Mouse (Mus musculus) CD4-positive, CD25-positive, alpha-beta regulatory T cell, adult 4 months (primary cell): ENCODE data around the gene Sbk3. TPM values are rescaled to one million over a fixed set of nuclear protein-coding genes. Genes with fewer than 3 reads are reported as not detected.
A peak's percentile ranks its signal among the peaks of the same experiment; 100 is the strongest.

ENCODE experiments used
- ATAC-seq: one replicate; pipeline ENCODE4 v1.8.0; 2017
- polyA plus RNA-seq, 2 experiments: library from polyadenylated mRNA; unstranded; fragments of 100-300 nt; shearing (Covaris generic); gene quantifications; one replicate each; pipeline ENCODE4 v1.2.1; 2017

The Sbk3 gene
- polyA plus RNA-seq, 2 experiments from 2014 or later: not detected

DNA sequence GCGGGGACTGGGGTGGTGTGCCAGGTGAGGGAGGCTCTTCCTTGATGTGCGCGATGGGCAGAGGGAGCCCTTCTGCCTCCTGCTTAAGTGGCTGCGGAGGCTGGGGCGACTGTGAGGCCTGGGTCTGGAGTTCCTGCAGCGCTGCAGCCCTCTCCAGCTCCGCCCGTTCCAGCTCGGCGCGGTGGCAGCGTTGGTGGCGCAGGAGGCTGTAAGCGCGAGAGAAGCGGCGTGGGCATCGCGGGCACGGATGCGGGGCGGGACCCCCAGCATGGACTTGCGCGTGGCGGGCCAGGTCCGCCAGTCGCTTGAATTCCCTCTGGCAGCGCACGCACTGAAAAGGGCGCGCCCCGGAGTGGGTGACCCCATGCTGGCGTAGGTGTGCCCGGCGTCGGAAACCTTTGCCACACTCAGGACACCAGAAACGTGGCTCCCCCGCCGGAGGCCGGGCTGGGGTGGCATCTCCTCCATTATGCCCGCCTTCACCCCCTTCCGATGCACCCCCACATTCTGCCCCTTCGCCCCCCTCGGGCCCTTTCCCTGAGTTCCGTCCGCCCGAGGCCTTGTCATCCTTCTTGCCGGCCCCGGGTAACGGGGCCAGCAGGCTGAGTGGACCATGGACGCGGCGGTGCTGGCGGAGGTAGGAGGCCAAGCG is 22.5 kb upstream of the Sbk3 start:
- ATAC-seq: no peak

DNA sequence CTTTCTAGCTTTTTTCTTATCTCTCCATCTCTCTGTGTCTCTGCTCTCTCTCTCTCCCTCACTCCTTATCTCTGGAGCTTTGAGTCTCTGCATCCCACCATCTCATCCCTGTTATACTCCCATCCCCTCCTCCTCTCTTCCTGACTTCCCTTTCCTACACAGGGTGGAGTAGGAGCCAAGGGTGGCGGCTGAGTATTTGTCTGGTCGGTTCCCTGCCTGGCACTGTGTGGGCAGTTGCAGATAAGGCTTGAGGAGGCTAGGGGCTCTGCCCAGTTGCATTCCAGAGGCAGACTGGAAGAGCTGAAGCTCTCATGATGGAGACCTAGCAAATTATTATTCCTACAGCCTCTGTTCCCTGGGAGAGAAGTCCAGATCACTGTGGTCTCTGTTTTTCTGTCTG is 17.3 kb upstream of the Sbk3 start:
- no peak for ATAC-seq

DNA sequence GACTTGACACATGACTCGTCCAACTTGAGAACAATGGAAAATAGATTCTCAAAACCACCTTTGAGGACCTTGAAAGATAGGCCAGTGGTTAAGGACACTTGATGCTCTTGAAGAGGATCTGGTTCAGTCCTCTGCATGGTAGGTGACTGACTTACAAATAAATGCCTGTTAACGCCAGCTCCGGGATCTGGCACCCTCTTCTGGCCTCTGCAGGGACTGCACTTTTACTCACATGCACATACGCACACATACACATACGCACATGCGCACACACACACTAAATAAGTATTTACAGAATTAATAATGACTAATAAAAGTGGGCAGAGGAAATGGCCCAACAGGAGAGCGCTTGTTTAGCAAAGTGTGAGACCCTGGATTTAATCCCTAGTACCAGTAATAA is 5.9 kb upstream of the Sbk3 start:
- ATAC-seq: no peak

DNA sequence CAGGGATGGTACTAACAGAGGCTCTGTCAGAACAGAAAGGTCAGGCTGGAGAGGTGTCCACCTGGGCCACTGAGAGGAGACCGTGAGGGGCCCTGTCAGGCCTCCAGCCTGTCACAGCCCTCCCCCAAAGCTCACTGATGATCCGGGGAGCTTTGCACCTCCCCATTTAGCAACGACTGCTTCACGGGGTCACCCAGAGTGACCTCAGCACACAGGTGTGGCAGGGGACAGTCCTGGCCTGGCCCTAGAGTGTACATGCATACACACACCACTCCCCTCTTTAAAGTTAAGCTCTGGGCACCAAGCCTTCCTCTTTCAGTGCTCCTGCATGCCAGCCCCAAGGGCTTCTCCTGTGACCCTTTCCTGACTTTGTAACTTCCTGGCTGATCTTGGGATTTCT is 4.5 kb upstream of the Sbk3 start:
- ATAC-seq: no peak

DNA sequence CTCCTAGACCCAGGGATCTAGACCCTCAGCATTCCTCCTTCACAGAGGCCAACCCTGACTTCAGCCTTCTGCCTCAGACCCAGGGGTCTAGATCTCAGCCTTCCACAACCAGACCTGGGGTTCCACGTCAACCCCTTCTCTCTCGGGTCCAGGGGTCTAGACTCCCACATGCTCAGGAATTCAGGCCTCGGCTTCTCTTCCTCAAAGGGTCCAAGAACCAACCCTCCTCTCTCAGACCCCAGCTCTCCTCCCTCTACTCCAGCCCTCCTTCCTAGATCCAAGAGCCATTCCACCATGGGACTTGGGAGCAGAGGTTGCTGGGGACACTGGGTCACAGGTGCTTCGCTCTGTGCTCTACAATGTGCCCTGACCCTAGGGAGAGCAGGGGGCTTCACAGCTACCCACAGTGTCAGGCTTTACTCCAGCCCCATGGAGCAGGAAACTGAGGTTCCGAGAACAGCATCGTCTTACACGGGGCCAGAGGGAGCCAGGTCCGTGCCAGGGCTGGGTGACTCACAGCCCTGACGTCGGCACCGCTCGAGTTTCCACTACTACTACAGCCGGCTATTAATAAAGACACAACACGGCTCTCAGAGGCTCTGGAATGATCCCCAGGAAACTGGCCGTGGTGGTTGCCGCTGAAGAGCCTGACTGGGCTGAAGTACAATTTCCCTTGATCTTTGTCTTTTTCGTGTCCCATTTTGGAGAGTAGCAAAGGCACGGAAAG is 1.5 kb upstream of the Sbk3 start:
- ATAC-seq: peak; percentile 26

DNA sequence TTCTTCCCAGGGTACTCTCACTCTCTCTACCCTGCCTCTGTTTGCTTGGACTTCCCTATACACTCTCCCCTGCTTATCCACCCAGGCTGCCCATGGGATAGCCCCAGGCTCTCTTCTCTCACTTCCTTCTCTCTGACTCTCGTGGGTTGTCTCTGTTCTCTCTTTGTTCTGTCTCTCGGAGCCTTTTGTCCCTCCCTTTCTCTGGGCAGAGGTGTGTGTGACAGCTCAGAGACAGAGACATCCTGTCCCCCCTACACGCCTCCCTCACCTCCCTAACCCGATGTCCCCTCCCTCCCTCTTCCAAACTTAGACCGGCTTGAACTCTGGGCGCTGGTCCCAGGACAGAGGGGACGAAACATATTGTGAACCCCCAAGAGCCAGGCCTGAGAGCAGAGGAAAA is 742 bp upstream of the Sbk3 start:
- no peak for ATAC-seq

DNA sequence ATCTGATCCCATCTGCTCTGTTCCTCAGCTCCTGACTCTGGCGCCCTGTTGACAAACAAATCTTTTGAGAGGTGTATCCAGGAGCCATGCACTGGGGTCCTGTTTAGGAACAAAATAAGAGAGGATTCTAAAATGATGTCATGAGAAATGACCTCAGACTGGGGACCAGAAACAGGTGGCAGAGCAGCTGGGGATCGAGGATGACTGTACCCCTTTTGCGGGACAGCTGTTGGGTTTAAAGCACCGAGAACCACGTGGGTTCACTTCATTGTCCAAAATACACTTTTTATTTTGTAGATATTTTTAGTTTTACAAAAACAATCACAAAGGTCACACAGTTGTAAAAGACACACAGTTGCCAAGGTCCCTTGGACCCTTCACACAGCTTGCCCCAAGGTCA is 6.0 kb downstream of the Sbk3 start:
- no peak for ATAC-seq

DNA sequence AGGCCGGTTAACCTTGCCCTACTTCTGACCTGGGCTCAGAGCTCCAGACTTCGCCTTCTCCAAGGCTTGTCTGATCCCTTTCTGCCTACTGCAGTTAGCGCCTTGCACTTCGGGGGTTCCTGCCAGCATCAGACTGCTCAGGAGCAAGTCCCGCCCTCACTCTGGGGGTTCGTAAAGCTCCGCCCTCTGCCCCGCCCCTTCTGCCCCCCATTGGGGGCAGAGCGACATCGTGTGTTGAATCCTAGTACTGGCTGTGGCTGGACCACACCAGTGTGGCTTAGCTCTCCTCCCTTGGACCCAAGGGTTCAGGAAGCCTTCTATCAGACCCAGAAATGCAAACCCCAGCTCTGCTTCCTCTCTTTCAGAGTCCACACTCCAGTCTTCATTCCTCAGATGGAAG is 6.7 kb downstream of the Sbk3 start, which contains the start of gene Sbk2:
Gene Sbk2, minus strand, starts transcription at position 135 of the 400 bp plus-strand sequence.
- ATAC-seq: peak; percentile 96

DNA sequence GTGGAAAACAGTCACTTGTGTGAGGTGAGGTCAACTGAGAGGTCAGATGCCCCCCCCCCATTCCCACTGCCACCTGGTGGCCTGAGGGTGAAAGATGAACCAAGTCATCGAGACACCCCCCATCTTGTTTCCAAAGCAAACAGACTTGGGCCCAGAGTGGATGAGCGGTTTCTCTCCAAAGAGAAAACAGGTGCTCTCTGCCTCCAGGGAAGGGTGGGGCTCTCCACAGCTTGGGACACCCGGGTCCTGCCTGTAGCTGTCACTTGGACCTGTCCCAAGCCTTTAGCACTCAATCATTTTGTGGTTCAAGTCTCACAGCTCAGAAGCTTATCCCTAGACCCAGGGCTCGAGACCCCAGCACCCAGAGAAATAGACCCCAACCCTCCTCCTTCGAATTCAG is 7.4 kb downstream of the Sbk3 start:
- no peak for ATAC-seq

DNA sequence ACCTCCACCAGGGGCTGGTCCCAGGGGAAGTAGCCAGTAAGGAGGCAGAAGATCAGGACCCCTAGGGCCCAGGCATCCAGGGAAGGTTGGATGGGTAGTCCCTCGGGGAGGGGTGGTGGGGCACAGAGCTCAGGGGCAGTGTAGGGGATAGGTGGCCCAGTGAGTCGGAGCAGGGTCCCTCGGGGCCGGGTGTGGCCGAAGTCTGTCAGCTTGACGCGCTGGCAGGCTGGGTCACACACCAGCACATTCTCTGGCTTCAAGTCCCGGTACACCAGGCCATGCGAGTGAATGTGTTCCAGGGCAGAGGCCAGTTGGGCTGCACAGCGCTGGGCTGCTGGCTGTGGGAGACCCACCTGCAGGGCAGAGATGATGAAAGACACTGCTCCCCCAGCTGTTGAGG is 13.6 kb downstream of the Sbk3 start:
- ATAC-seq: no peak

DNA sequence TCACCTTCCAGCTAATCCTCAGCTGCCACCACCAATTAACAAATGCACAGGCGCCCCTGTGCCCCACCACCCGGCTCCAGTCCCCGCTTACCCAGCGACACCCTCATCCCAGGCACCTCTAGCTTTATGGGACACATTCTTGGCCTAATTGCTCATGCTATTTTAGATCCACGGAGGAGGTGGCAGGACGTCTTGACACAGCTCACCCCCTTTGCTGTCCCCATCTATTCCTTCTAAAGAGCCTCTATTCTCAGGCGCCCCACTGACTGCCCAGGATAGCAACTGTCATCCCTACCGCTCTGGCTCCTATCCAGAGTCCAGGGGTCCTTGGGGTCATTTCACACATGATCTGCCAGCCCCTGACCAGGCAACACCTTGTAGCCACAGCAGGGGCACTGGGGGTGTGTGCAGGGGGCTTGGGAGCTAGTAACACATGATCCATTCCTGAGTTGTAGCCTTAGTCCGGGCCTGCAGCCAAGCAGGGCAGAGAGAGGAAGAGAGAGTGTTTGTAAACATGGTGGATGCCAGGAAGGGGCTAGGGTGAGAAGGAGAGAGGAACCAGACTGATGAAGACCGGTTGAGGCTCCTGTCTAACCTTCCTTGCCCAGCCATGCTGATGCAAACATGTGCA is 17.0 kb downstream of the Sbk3 start:
- ATAC-seq: no peak

DNA sequence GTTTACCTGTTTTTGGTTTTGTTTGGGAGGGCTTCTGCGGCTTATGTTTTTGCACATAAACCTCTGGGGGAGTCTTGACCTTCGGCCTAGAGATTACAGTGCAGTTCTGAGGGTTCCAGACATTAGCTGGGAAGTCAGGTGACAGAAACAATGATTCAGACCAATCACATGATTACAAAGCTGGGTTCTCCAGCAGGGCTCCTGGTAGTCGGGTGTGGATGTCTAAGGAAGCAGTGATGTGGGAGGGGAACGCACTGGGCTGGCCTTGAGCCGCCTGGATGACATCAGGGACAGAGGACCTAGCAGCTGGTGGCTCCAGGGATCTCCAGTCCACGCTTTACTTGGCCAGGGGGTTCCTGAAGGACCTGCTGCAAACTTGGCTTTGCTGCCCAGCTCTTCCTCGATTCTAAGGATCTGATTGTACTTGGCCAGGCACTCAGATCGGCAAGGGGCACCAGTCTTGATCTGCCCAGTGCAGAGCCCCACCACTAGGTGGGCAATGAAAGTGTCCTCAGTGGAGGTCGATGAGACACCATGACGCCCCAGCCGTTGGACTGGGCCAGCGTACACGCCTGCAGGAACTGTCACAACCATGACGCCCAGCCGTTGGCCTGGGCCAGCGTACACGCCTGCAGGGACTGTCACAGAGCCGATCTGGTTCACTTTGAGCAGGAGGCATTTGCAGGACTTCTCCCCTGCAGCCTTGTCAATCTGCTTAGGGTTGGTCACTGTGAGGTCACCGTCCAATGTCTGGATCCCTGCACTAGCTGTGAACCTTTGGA is 20.2 kb downstream of the Sbk3 start:
- no peak for ATAC-seq

DNA sequence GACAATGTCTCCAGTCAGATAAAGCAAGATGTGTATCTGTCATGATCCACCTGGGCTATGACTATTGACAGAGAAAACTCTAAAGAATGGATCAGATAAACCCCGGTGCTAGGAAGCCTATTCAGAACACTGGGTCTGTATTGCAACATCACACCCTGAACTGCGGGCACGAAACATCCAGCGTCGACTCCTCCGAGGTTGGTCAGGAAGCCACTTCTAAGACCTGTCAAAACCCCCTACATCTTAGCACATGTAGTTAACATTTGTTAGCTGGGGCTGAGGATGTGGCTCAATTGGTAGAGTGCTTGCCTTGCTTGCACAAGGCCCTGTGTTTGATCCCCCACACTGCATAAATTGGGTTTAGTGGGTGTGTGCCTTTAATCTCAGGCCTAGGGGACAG is 22.6 kb downstream of the Sbk3 start:
- peak; percentile 67 for ATAC-seq

DNA sequence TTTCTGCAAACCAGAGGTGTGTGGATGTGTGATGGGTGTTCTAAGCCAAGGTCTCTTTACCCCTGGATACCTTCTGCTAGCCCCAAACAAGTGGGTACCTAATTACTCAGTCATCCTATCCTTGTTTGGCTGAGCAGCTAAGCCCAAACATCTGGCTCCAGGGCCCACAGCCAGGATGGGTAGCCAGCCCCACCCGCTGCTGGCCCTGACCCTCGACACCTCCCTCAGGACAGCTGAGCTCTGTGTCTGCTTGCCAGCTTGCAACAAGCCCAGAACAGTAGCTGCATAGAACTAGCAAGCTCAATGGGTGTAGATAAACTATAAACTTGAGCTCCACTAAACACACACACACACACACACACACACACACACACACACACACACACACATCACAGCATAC is 23.1 kb downstream of the Sbk3 start:
- ATAC-seq: no peak

DNA sequence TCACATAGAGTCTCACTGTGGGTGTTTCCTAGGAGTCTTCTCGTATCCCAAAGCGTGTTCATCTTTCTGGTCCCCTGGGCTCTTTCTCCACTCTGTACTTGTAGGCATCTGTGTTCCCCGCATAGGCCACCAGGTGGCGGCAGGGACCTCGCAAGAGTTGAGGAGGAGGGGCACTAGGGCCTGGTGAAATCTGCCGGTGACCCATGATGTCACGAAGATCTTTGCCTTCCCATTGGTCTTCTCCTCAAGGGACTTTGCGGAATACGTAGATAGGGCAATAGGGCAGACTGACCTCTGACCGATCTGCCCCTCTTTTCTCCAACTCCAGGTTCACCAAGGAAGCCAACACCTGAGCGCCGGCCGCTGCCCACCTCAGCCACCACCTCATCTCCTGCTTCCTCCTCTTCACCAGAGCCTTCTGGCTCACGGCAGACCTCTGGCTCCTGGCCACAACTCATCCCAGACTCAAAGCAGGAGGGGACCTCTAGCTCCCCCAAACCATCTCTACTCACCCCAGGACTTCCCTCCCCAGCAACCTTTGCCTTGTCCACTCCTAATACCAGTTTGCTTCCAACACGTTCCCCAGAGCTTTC is 27.6 kb downstream of the Sbk3 start:
- peak; percentile 96 for ATAC-seq

DNA sequence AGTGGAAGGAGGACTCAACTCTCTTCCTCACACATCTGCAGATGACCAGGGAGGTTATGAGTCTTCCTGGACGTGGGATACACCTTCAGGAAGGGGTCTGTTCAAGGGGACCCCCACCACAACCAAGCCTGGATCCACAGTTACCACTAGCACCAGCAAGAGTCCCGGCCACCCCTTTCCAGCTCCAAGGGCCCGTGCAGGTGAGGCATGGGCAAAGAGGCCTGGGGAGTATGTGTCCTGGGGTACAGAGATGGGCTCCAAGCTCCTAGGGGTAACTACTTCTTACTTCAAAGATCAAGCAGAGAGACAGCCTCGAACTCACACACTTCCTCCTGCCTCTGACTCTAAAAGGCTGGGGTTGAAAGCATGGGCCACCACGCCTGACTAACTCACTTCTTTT is 28.3 kb downstream of the Sbk3 start:
- no peak for ATAC-seq

DNA sequence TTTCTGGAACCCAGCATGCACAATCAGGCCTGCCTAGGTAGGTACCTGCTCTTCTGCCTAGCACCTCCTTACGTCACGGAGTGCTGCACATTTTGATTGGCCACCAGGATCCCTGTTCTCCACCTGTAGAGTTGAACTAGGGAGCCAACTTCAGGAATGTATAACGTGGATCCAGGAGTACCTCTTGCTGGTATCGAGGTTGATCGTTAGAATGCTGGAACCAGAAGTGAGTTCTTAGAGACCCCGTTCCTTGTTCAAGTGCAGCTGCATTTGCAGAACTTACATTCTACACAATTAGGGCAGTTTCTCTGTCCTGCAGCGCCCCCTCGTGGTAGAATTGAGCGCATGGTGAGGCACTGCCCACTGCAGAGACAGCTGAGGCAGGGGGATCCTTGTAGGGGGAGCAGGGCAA is 30.9 kb downstream of the Sbk3 start:
- peak; percentile 48 for ATAC-seq

DNA sequence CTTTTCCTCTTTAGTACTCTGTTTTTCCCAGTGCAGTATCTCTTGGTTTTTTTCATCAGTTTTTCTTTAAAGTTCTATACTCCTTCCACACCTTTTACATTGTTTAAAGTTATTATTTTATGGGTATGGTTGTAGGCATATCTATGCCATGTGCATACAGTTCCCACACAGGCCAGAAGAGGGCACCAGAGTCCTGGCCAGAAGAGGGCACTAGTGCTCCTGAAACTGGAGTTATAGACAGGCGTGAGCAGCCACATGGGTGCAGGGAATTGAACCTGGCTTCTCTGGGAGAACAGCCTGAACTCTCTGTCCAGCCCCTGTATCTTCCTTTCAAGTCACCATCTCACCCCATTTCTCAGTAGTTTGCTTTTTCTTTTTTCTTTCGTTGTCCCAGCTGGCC is 32.5 kb downstream of the Sbk3 start:
- peak; percentile 40 for ATAC-seq

DNA sequence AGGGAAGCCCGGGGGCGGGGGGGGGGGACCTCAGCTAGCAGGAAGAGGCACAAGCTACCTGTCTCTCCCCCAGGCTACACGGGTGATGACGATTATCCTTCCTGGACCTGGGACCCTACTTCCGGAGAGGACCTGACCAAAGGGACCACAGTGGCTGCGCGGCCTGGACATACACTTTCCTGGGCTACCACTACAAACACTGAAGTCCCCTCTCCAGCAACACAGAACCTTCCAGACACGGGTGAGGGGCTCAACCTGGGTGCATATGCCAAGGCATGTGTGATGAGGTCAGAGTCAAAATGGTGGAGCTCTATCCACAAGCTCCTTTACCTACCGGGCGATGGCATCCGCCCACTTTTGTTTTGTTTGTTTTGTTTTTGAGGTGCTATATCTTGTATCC is 33.6 kb downstream of the Sbk3 start:
- no peak for ATAC-seq

DNA sequence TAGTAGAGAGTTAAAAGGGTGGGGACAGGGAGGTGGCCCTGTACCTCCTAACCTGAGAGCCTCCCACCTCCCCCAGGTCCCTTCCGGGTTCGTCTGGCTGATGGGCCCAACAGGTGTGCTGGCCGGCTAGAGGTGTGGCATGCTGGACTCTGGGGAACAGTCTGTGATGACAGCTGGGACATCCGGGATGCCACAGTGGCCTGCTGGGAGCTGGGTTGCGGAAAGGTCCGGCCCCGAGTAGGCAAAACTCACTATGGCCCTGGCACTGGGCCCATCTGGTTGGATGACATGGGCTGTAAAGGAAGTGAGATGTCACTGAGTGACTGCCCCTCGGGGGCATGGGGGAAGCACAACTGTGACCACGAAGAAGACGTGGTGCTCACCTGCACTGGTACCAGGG is 34.1 kb downstream of the Sbk3 start:
- ATAC-seq: no peak

DNA sequence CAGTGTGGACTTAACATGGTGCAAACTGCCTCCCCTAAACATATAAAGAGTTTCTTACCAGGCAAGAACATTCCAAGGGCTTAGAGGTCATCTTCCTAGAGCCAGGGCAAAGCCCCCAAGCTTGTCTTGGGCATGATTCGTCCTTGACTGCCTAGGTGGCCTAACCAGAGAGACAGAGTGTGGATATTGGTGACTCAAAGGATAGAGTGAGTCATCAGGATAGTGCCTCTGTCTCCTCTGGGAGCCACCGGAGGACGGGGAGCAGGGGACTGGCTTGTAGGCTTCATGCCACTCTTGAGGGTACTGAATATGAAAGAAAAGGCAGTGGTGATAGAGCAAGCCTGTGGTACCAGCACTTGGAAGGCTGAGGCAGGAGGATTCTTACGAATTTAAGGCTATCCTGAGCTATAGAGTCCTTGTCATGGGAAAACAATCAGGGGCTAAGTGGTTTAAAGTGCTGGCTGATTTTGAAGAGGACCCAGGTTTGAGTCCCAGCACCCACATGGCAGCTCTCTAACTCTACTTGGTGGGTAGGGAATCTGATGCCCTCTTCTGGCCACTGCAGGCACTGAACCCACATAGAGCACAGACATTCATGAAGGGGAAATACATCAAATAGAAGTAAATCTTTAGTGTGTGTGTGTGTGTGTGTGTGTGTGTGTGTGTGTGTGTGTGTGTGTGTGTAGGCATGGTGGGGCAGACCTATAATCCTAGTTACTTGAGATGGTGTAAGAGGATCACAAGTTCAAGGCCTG is 36.6 kb downstream of the Sbk3 start:
- no peak for ATAC-seq

DNA sequence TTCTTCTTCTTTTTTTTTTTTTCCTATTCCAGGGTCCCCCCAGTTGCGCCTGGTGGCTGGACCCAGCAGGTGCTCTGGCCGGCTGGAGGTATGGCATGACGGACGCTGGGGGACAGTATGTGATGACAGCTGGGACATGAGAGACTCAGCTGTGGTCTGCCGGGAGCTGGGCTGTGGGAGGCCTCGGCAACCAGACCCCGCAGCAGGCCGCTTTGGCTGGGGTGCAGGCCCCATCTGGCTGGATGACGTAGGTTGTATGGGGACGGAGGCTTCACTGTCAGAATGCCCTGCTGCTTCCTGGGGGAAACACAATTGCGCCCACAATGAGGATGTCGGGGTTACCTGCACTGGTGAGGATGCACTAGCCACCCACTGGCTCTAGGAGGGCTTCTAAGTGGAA is 37.9 kb downstream of the Sbk3 start:
- no peak for ATAC-seq
